Mouse (Mus musculus) liver, postnatal 0 days (tissue): ENCODE data around the gene Olfr147. TPM values are rescaled to one million over a fixed set of nuclear protein-coding genes. Genes with fewer than 3 reads are reported as not detected.

Experiments
- ATAC-seq: fragments of 200-750 bp; cut with Nextera tagmentation; 2 replicates; pipeline ENCODE4 v1.8.0; 2017; ENCODE audit warnings: mild to moderate bottlenecking, moderate library complexity
- DNase-seq: peaks from one replicate; pipeline ENCODE4 v3.0.0-alpha.2; 2016
- H3K27ac ChIP-seq: fragments of 300-500 bp; sonication (generic); 2 replicates; pipeline ENCODE4 v1.5.1; 2014; ENCODE audit warnings: antibody characterized with exemption, moderate library complexity, mild to moderate bottlenecking, low read depth
- H3K27me3 ChIP-seq: fragments of 300-500 bp; sonication (generic); 2 replicates; pipeline ENCODE4 v1.6.1; 2014; ENCODE audit warnings: low read length, control low read depth, mixed read lengths; ENCODE audit not compliant: insufficient read depth
- H3K36me3 ChIP-seq: fragments of 300-500 bp; sonication (generic); replicated peaks from 2 replicates; pipeline ENCODE4 v1.6.1; 2014; ENCODE audit warnings: mild to moderate bottlenecking, control low read depth, low read length, moderate library complexity, mixed read lengths; ENCODE audit not compliant: insufficient read depth
- H3K4me1 ChIP-seq: fragments of 300-500 bp; sonication (generic); 2 replicates; pipeline ENCODE4 v1.6.1; 2014; ENCODE audit warnings: antibody characterized with exemption, mild to moderate bottlenecking, control low read depth; ENCODE audit not compliant: insufficient read depth
- H3K4me2 ChIP-seq: fragments of 300-500 bp; sonication (generic); 2 replicates; pipeline ENCODE4 v1.6.1; 2014; ENCODE audit warnings: low read depth, mild to moderate bottlenecking, low read length, moderate library complexity, mixed read lengths
- H3K4me3 ChIP-seq: fragments of 300-500 bp; sonication (generic); 2 replicates; pipeline ENCODE4 v1.5.1; 2014; ENCODE audit warnings: low read depth, low read length
- H3K9ac ChIP-seq: fragments of 300-500 bp; sonication (generic); replicated peaks from 2 replicates; pipeline ENCODE4 v1.6.1; 2014; ENCODE audit warnings: mild to moderate bottlenecking, moderate library complexity
- H3K9me3 ChIP-seq: fragments of 300-500 bp; sonication (generic); 2 replicates; pipeline ENCODE4 v1.6.1; 2016; ENCODE audit warnings: mild to moderate bottlenecking, control low read depth, low read length, mixed read lengths
- CTCF ChIP-seq: sonication (generic); IDR thresholded peaks from 2 replicates; pipeline ENCODE4 v1.5.1; 2016; ENCODE audit warnings: antibody characterized with exemption, low read depth
- EP300 ChIP-seq: IDR thresholded peaks from 2 replicates; pipeline ENCODE4 v1.6.1; 2016; ENCODE audit warnings: antibody characterized with exemption, low read depth, mild to moderate bottlenecking
- WGBS: fragments of 180-500 bp; shearing (Covaris S2); extraction: QIAGEN DNeasy Blood & Tissue Kit; methylation state at CpG from one replicate; pipeline ENCODE4 v1.1.7; 2014; ENCODE audit not compliant: insufficient replicate concordance; 5-methylcytosine and 5-hydroxymethylcytosine counted together
- polyA plus RNA-seq: library from polyadenylated mRNA; unstranded; fragments of >200 nt; fragmentation: Nextera tagmentation; extraction: Ambion mirVana; gene quantifications from 2 replicates; pipeline ENCODE4 v1.2.1, GENCODE M21; 2015

Gene Olfr147
- polyA plus RNA-seq, 1 experiment from 2014 or later = not detected

- DNase-seq (no peak), ATAC-seq (no peak)
- H3K4me3 ChIP-seq = no peak within 1 kb of the TSS
- no peaks in the 10 kb centered on the region for H3K9me3 ChIP-seq
- H3K4me2 ChIP-seq = no peak within 1 kb of the TSS
- H3K4me1 ChIP-seq = no peaks in the 10 kb centered on the region
- no peaks in the 10 kb centered on the region for H3K36me3 ChIP-seq
- TF ChIP-seq EP300 = no peak
- no peak for TF ChIP-seq CTCF
- H3K9ac ChIP-seq = no peak within 1 kb of the TSS
- H3K27ac ChIP-seq = no peak within 1 kb of the TSS
- 84% methylated on average over 1 of the region's 1 CpGs for WGBS
- H3K27me3 ChIP-seq = no peaks in the 10 kb centered on the region
These were observed 27.7 kb downstream of the Olfr147 start, which contains the start of gene Olfr901 for GRCm38 (mm10) chr9:38429155-38429554. Olfr901 (plus strand) TSS chr9:38429455.

- WGBS = 77% methylated on average over 5 of the region's 5 CpGs
- Histone ChIP-seq H3K4me2 (no peak within 1 kb of the TSS), H3K9me3 (no peaks in the 10 kb centered on the region), H3K4me1 (no peaks in the 10 kb centered on the region), H3K27me3 (no peaks in the 10 kb centered on the region), H3K4me3 (no peak within 1 kb of the TSS), H3K36me3 (no peaks in the 10 kb centered on the region), H3K9ac (no peak within 1 kb of the TSS), H3K27ac (no peak within 1 kb of the TSS)
- ATAC-seq (no peak), DNase-seq (no peak)
- TF ChIP-seq CTCF = no peak
These were observed 45.9 kb downstream of the Olfr147 start, which contains the start of gene Olfr902 for GRCm38 (mm10) chr9:38447352-38447751. Olfr902 (plus strand) TSS chr9:38447652.

Other genes starting within 250 kb of the Olfr147 start
- not detected in 2 replicates for gene Olfr891, start 220.9 kb upstream of the Olfr147 start, polyA plus RNA-seq
- gene Olfr893, start 193.3 kb upstream of the Olfr147 start, polyA plus RNA-seq = not detected in 2 replicates
- gene Olfr894, start 183.6 kb upstream of the Olfr147 start, polyA plus RNA-seq = not detected in 2 replicates
- not detected in 2 replicates for gene Olfr143, start 148.9 kb upstream of the Olfr147 start, polyA plus RNA-seq
- gene Olfr895, start 133.8 kb upstream of the Olfr147 start, polyA plus RNA-seq = not detected in 2 replicates
- gene Olfr896-ps1, start 110.6 kb upstream of the Olfr147 start, polyA plus RNA-seq = not detected in 2 replicates
- not detected in 2 replicates for gene Olfr25, start 72.6 kb upstream of the Olfr147 start, polyA plus RNA-seq
- gene Olfr898, start 53.3 kb upstream of the Olfr147 start, polyA plus RNA-seq = not detected in 2 replicates
- not detected in 2 replicates for gene Olfr250, start 34.8 kb upstream of the Olfr147 start, polyA plus RNA-seq
- not detected in 2 replicates for gene Olfr251, start 24.6 kb upstream of the Olfr147 start, polyA plus RNA-seq
- gene Olfr901, start 27.8 kb downstream of the Olfr147 start, polyA plus RNA-seq = not detected in 2 replicates
- not detected in 2 replicates for gene Olfr902, start 46.0 kb downstream of the Olfr147 start, polyA plus RNA-seq
- not detected in 2 replicates for gene Olfr904, start 61.4 kb downstream of the Olfr147 start, polyA plus RNA-seq
- not detected in 2 replicates for gene Olfr905, start 69.4 kb downstream of the Olfr147 start, polyA plus RNA-seq
- gene Olfr906, start 85.4 kb downstream of the Olfr147 start, polyA plus RNA-seq = not detected in 2 replicates
- gene Olfr907, start 94.1 kb downstream of the Olfr147 start, polyA plus RNA-seq = not detected in 2 replicates
- gene Olfr911-ps1, start 119.9 kb downstream of the Olfr147 start, polyA plus RNA-seq = not detected in 2 replicates
- gene Olfr910, start 136.2 kb downstream of the Olfr147 start, polyA plus RNA-seq = not detected in 2 replicates
- not detected in 2 replicates for gene Olfr912, start 178.5 kb downstream of the Olfr147 start, polyA plus RNA-seq
- gene Olfr913, start 191.1 kb downstream of the Olfr147 start, polyA plus RNA-seq = not detected in 2 replicates
- gene Olfr914, start 203.4 kb downstream of the Olfr147 start, polyA plus RNA-seq = not detected in 2 replicates